Mouse (Mus musculus) limb, embryonic 10.5 days (tissue): Measurements from ENCODE around the gene B4galt5. TPM values are rescaled to one million over a fixed set of nuclear protein-coding genes. Genes with fewer than 3 reads are reported as not detected.

ENCODE experiments used
- DNase-seq: peaks from one replicate; pipeline ENCODE4 v3.0.0-alpha.2; 2017; ENCODE audit warnings: low spot score
- H3K27ac ChIP-seq: fragments of 300-500 bp; sonication (generic); 2 replicates; pipeline ENCODE4 v1.5.1; 2016; ENCODE audit warnings: mild to moderate bottlenecking
- H3K27me3 ChIP-seq: fragments of 300-500 bp; sonication (generic); 2 replicates; pipeline ENCODE4 v1.6.1; 2016; ENCODE audit warnings: low read depth, mild to moderate bottlenecking; ENCODE audit not compliant: poor library complexity, severe bottlenecking
- H3K36me3 ChIP-seq: fragments of 300-500 bp; sonication (generic); 2 replicates; pipeline ENCODE4 v1.6.1; 2016; ENCODE audit warnings: mild to moderate bottlenecking, moderate library complexity
- H3K4me1 ChIP-seq: fragments of 300-500 bp; sonication (generic); 2 replicates; pipeline ENCODE4 v1.6.1; 2016
- H3K4me3 ChIP-seq: fragments of 300-500 bp; sonication (generic); 2 replicates; pipeline ENCODE4 v1.5.1; 2016; ENCODE audit warnings: mild to moderate bottlenecking, moderate library complexity
- H3K9me3 ChIP-seq: fragments of 300-500 bp; sonication (generic); replicated peaks from 2 replicates; pipeline ENCODE4 v1.6.1; 2016; ENCODE audit warnings: mild to moderate bottlenecking
- WGBS: fragments of 180-500 bp; shearing (Covaris S2); methylation state at CpG from one replicate; pipeline ENCODE4 v1.1.7; 2016; 5-methylcytosine and 5-hydroxymethylcytosine counted together
- polyA plus RNA-seq: library from polyadenylated mRNA; unstranded; fragments of >200 nt; fragmentation: Nextera tagmentation; extraction: Ambion mirVana; gene quantifications from 2 replicates; pipeline ENCODE4 v1.2.1, GENCODE M21; 2016

The B4galt5 gene
- polyA plus RNA-seq, 1 experiment from 2014 or later, result 11.3 TPM

GRCm38 (mm10) chr2:167303806-167304205 is 45.2 kb downstream of the B4galt5 start:
- H3K27me3 ChIP-seq, result no peaks in the 10 kb centered on the region
- no peak overlapping the region for H3K4me3 ChIP-seq
- 93% methylated on average over 6 of the region's 6 CpGs for WGBS
- no peak for DNase-seq
- H3K27ac ChIP-seq, result no peak overlapping the region
- H3K4me1 ChIP-seq, result peaks cover 36% of the 10 kb centered on the region
- no peaks in the 10 kb centered on the region for H3K9me3 ChIP-seq
- H3K36me3 ChIP-seq, result peaks cover 64% of the 10 kb centered on the region

- H3K4me3 ChIP-seq, result no peak overlapping the region
Measured at GRCm38 (mm10) chr2:167303196-167303595, 45.8 kb downstream of the B4galt5 start.

GRCm38 (mm10) chr2:167302641-167303040 is 46.3 kb downstream of the B4galt5 start:
- H3K4me3 ChIP-seq, result no peak overlapping the region
- 62% methylated on average over 1 of the region's 1 CpGs for WGBS
- H3K27me3 ChIP-seq, result no peaks in the 10 kb centered on the region
- no peak for DNase-seq
- peaks cover 61% of the 10 kb centered on the region for H3K36me3 ChIP-seq
- peaks cover 36% of the 10 kb centered on the region for H3K4me1 ChIP-seq
- no peaks in the 10 kb centered on the region for H3K9me3 ChIP-seq
- H3K27ac ChIP-seq, result no peak overlapping the region

More at GRCm38 (mm10) chr2:167303196-167303595, 45.8 kb downstream of the B4galt5 start:
- H3K9me3 ChIP-seq, result no peaks in the 10 kb centered on the region
- peaks cover 41% of the 10 kb centered on the region for H3K4me1 ChIP-seq
- WGBS, result 95% methylated on average over 8 of the region's 8 CpGs
- H3K27me3 ChIP-seq, result no peaks in the 10 kb centered on the region
- H3K36me3 ChIP-seq, result peaks cover 61% of the 10 kb centered on the region
- no peak overlapping the region for H3K27ac ChIP-seq
- DNase-seq, result no peak

DNA sequence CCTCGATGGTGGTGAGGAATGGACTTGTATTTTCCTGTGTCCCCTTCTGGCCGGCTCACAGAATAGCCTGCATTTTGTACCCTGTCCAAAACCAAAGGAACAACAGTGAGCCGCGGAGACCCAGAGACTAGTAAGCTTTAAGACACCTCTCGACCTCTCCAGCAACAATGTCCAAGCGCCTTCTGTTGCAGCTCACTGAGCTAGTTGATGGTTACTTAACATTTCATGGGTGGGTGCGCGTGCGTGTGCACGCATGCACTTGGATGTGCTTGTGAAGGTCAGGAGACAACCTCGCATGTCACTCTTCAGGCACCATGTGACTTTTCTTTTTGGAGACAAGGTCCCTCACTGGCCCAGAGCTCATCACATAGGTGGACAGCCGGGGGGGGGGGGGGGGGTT is 47.0 kb downstream of the B4galt5 start:
- H3K36me3 ChIP-seq, result peaks cover 61% of the 10 kb centered on the region
- DNase-seq, result no peak
- H3K4me1 ChIP-seq, result peaks cover 30% of the 10 kb centered on the region
- H3K9me3 ChIP-seq, result no peaks in the 10 kb centered on the region
- no peak overlapping the region for H3K27ac ChIP-seq
- H3K4me3 ChIP-seq, result no peak overlapping the region
- H3K27me3 ChIP-seq, result no peaks in the 10 kb centered on the region
- WGBS, result 93% methylated on average over 12 of the region's 12 CpGs

- H3K9me3 ChIP-seq, result no peaks in the 10 kb centered on the region
- 93% methylated on average over 7 of the region's 7 CpGs for whole genome bisulfite sequencing
- peaks cover 26% of the 10 kb centered on the region for H3K4me1 ChIP-seq
- no peaks in the 10 kb centered on the region for H3K27me3 ChIP-seq
- no peak for DNase-seq
- H3K36me3 ChIP-seq, result peaks cover 60% of the 10 kb centered on the region
- no peak overlapping the region for H3K27ac ChIP-seq
- H3K4me3 ChIP-seq, result no peak overlapping the region
Measured at GRCm38 (mm10) chr2:167301601-167302000, 47.4 kb downstream of the B4galt5 start.

DNA sequence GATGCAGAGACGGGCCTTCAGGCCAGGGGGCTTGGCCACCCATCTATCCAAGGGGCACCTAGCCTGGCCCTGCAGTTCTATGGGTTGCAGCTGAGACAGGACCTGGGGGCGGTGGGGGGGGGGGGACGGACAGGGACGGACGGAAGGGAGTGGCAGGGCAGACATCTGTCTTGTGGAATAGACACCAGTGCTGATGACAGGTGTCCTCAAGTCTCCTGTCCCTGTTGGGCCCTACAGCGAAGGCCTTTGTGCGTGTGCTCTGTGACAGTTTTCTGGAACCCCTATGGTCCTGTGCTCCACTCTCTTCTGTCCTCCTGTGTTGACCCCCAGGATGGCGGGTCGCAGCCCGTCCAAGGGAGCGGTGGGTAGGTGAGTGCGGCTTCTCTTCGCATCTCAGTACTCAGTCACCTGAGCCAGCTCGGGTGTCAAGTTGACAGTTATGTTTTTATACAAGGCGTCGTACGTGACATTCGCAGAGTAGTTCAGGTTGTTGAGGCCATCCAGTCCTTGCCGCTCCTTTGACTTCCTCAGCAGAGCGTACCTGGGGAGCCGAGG is 48.0 kb downstream of the B4galt5 start:
- Histone ChIP-seq H3K36me3 (peaks cover 54% of the 10 kb centered on the region), H3K4me1 (peaks cover 22% of the 10 kb centered on the region), H3K9me3 (no peaks in the 10 kb centered on the region), H3K27ac (no peak overlapping the region), H3K27me3 (no peaks in the 10 kb centered on the region), H3K4me3 (no peak overlapping the region)
- WGBS, result 93% methylated on average over 21 of the region's 21 CpGs
- no peak for DNase-seq

- 68% methylated on average over 6 of the region's 6 CpGs for WGBS
- Histone ChIP-seq H3K4me3 (no peak overlapping the region), H3K27me3 (no peaks in the 10 kb centered on the region), H3K36me3 (peaks cover 45% of the 10 kb centered on the region), H3K4me1 (peaks cover 22% of the 10 kb centered on the region), H3K27ac (peak overlapping the region; percentile 58), H3K9me3 (no peaks in the 10 kb centered on the region)
- no peak for DNase-seq
Measured at GRCm38 (mm10) chr2:167299861-167300667, 48.9 kb downstream of the B4galt5 start.

GRCm38 (mm10) chr2:167298729-167299705 is 50.0 kb downstream of the B4galt5 start:
- H3K4me3 ChIP-seq, result no peak overlapping the region
- peak overlapping the region; percentile 58; the same call in 1 of the 2 replicates for H3K27ac ChIP-seq
- WGBS, result 82% methylated on average over 27 of the region's 27 CpGs

DNA sequence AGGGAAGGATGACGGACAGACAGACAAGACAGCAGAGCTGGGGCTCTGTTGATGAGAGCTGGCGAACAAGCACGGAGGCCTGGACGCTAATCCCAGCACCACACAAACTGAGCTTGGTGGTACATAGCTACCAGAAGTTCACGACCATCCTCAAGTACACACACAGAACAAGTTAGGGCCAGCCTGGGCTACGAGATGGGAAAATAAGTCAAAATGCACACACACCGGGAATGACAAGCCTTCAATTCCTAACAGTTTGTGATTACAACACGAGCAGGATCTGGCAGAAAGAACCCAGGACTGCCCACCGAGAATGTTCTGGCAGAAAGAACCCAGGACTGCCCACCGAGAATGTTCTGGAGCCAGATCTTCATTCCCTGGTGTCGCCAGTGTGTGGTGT is 51.0 kb downstream of the B4galt5 start:
- no peaks in the 10 kb centered on the region for H3K9me3 ChIP-seq
- no peak overlapping the region for H3K4me3 ChIP-seq
- H3K27ac ChIP-seq, result no peak overlapping the region
- no peak for DNase-seq
- H3K36me3 ChIP-seq, result peaks cover 33% of the 10 kb centered on the region
- no peaks in the 10 kb centered on the region for H3K27me3 ChIP-seq
- 95% methylated on average over 11 of the region's 11 CpGs for WGBS
- H3K4me1 ChIP-seq, result peaks cover 41% of the 10 kb centered on the region

More at GRCm38 (mm10) chr2:167298729-167299705, 50.0 kb downstream of the B4galt5 start:
- Histone ChIP-seq H3K9me3 (no peaks in the 10 kb centered on the region), H3K36me3 (peaks cover 39% of the 10 kb centered on the region), H3K27me3 (no peaks in the 10 kb centered on the region), H3K4me1 (peaks cover 32% of the 10 kb centered on the region)
- DNase-seq, result no peak

DNA sequence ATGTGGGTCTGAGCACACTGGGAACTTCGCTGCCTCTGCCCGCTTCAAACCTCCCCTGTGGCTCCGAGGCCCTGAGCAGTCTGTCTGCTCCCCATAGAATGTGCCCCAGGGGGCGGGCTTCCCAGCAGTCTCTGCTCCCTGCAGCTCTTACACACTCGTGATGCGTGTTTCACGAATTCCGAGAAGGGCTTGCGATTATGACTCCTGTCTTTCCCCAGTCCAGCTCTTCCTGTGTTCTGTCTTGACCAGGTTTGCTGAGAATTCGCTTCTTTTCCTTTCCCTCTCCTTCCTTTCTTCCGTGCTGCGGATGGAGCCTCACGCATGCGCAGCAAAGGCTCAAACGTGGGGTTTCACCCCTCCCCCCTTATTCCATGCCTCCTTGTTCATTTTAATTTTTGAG is 54.1 kb downstream of the B4galt5 start:
- Histone ChIP-seq H3K27ac (peak overlapping the region; percentile 54), H3K9me3 (no peaks in the 10 kb centered on the region), H3K36me3 (peaks cover 8% of the 10 kb centered on the region), H3K4me3 (no peak overlapping the region), H3K4me1 (peaks cover 50% of the 10 kb centered on the region), H3K27me3 (no peaks in the 10 kb centered on the region)
- WGBS, result 71% methylated on average over 15 of the region's 15 CpGs
- no peak for DNase-seq

DNA sequence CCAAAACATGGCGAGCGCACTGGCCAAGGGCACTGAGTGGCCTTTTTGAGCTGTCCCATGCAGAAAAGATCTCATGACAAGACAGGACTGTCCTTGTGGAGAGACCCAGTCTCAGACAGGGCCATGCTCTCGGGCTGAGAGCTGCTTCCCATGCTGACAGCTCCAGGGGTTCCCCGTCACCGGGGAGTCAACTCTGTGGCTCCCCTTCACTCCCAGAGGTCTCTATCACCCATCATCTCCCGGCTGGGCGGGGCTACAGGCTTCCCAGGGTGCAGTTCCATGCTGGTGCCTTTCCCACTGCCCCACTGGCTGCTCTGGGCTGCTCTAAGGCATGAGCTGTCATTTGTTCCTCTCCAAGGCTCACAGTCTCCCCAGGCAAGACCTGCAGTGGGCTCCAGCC is 54.8 kb downstream of the B4galt5 start:
- H3K9me3 ChIP-seq, result no peaks in the 10 kb centered on the region
- no peak for DNase-seq
- 78% methylated on average over 7 of the region's 7 CpGs for WGBS
- H3K4me3 ChIP-seq, result no peak overlapping the region
- no peak overlapping the region; the same call in 1 of the 2 replicates for H3K27ac ChIP-seq
- peaks cover 4% of the 10 kb centered on the region; the same call in 1 of the 2 replicates for H3K36me3 ChIP-seq
- no peaks in the 10 kb centered on the region for H3K27me3 ChIP-seq
- peaks cover 43% of the 10 kb centered on the region for H3K4me1 ChIP-seq

DNA sequence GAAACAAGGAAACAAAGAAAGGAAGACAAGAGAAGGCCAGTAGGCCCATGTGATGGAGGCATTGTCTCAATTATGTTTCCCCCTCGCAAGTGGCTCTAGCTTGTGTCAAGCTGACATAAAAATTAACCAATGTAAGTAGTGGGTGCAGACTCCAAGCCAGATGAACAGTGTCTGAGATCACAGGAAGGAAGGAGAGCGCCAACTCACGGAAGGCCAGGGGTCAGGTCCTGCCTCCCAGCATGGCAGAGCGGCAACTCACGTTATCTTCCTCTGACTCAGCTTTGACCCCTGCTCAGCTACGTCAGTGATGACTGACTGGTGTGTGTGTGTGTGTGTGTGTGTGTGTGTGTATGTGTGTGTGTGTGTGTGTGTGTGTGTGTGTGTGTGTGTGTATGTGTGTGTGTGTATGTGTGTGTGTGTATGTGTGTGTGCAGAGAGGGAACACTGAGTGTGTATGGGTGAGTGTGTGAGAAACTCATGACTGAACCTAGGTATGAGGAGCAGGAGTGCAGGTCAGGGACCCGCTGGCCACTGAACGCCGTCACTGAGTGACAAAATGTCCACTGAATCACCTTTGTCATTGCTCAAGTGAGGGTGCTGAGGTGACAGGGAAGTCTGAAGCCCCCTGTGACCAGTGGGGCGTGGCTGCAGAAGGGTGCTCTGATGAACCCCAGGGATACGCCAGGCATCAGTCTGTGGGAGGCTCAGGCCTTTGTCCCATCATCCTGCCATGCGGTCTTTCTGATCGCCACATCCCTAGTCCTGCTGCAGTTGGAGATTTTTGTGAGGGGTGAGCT is 55.5 kb downstream of the B4galt5 start:
- peak; percentile 52 for DNase-seq
- peaks cover 35% of the 10 kb centered on the region for H3K4me1 ChIP-seq
- no peaks in the 10 kb centered on the region for H3K9me3 ChIP-seq
- H3K27me3 ChIP-seq, result no peaks in the 10 kb centered on the region
- H3K4me3 ChIP-seq, result no peak overlapping the region
- WGBS, result 67% methylated on average over 13 of the region's 13 CpGs
- H3K27ac ChIP-seq, result peak overlapping the region; percentile 25; the same call in 1 of the 2 replicates
- H3K36me3 ChIP-seq, result no peaks in the 10 kb centered on the region
